Mouse (Mus musculus): ENCODE data around the gene Ercc4. TPM values are rescaled to one million over a fixed set of nuclear protein-coding genes. Genes with fewer than 3 reads are reported as not detected.

Gene Ercc4
- polyA plus RNA-seq (2014; fragmentation: Illumina TruSeq; extraction: RNeasy Lipid Tissue Mini Kit (QIAGEN cat#74804)) = 11.3 TPM

GRCm38 (mm10) chr16:13109156-13109989 lies at the start of gene Ercc4:
TSS of gene Ercc4 (plus strand) at chr16:13109684.

Other genes starting within 250 kb of the Ercc4 start
- 18.7 TPM for gene Mrtfb, start 146.8 kb downstream of the Ercc4 start, polyA plus RNA-seq (2014; fragmentation: Illumina TruSeq; extraction: RNeasy Lipid Tissue Mini Kit (QIAGEN cat#74804))